Mouse (Mus musculus): ENCODE results near the gene Rnf113a2. TPM values are rescaled to one million over a fixed set of nuclear protein-coding genes. Genes with fewer than 3 reads are reported as not detected.

The Rnf113a2 gene
- polyA plus RNA-seq, 1 experiment from 2014 or later = 25.4 TPM

DNA sequence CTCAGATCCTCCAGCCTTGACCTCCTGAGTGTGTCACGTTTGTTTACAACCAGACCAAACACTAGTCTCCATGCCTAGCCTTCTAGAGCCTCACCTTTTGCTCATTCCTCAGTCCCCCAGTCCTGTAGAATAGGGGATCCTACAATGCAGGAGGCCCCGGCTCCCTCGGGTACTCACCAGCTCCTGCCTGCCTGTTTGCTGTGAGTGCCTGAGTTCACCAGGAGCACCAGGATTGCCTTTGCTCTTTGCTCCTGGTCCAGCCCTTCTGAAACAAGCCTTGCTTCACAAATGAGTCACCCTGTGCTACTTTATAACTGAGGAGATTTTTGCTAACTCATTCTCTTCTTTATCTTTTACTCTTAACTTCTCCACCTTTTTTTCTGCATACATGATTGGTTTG is 16.3 kb upstream of the Rnf113a2 start:
- H3K4me3 ChIP-seq (ENCODE audit: low read depth, low read length) = no peak overlapping the region
- no peaks in the 10 kb centered on the region for H3K9me3 ChIP-seq (ENCODE audit: control insufficient read depth, low read length)
- H3K9ac ChIP-seq (replicated peaks; ENCODE audit: low read depth, low read length) = no peak overlapping the region
- no peaks in the 10 kb centered on the region for H3K4me1 ChIP-seq (ENCODE audit: control insufficient read depth, insufficient read depth, low read length)
- no peak overlapping the region for H3K4me2 ChIP-seq (ENCODE audit: low read depth, low read length)
- no peaks in the 10 kb centered on the region for H3K36me3 ChIP-seq (ENCODE audit: control insufficient read depth, insufficient read depth, low read length)
- WGBS = 73% methylated on average over 3 of the region's 3 CpGs
- no peak for ATAC-seq (ENCODE audit: low read depth)
- H3K27ac ChIP-seq (ENCODE audit: low read depth, low read length) = no peak overlapping the region
- H3K27me3 ChIP-seq (ENCODE audit: control insufficient read depth, insufficient read depth, low read length) = no peaks in the 10 kb centered on the region

- no peak overlapping the region for H3K9ac ChIP-seq (replicated peaks; ENCODE audit: low read depth, low read length)
- no peak overlapping the region for H3K27ac ChIP-seq (ENCODE audit: low read depth, low read length)
- H3K4me1 ChIP-seq (ENCODE audit: control insufficient read depth, insufficient read depth, low read length) = peaks cover 4% of the 10 kb centered on the region; the same call in 1 of the 2 replicates
- no peaks in the 10 kb centered on the region for H3K27me3 ChIP-seq (ENCODE audit: control insufficient read depth, insufficient read depth, low read length)
- no peaks in the 10 kb centered on the region for H3K9me3 ChIP-seq (ENCODE audit: control insufficient read depth, low read length)
- ATAC-seq (ENCODE audit: low read depth) = no peak
- no peaks in the 10 kb centered on the region for H3K36me3 ChIP-seq (ENCODE audit: control insufficient read depth, insufficient read depth, low read length)
- WGBS = 85% methylated on average over 9 of the region's 9 CpGs
- no peak overlapping the region for H3K4me2 ChIP-seq (ENCODE audit: low read depth, low read length)
- no peak overlapping the region for H3K4me3 ChIP-seq (ENCODE audit: low read depth, low read length)
Measured at GRCm38 (mm10) chr12:84402923-84403322, 14.1 kb upstream of the Rnf113a2 start.

- WGBS = 66% methylated on average over 6 of the region's 6 CpGs
- H3K36me3 ChIP-seq (ENCODE audit: control insufficient read depth, insufficient read depth, low read length) = no peaks in the 10 kb centered on the region
Measured at GRCm38 (mm10) chr12:84404541-84404940, 12.5 kb upstream of the Rnf113a2 start.

GRCm38 (mm10) chr12:84407259-84407658 is 9.7 kb upstream of the Rnf113a2 start:
- no peak for ATAC-seq (ENCODE audit: low read depth)
- Histone ChIP-seq H3K4me3 (ENCODE audit: low read depth, low read length) (no peak overlapping the region), H3K27me3 (ENCODE audit: control insufficient read depth, insufficient read depth, low read length) (no peaks in the 10 kb centered on the region), H3K9ac (replicated peaks; ENCODE audit: low read depth, low read length) (no peak overlapping the region), H3K4me1 (ENCODE audit: control insufficient read depth, insufficient read depth, low read length) (peaks cover 5% of the 10 kb centered on the region; the same call in 1 of the 2 replicates), H3K27ac (ENCODE audit: low read depth, low read length) (no peak overlapping the region), H3K4me2 (ENCODE audit: low read depth, low read length) (no peak overlapping the region), H3K9me3 (ENCODE audit: control insufficient read depth, low read length) (no peaks in the 10 kb centered on the region), H3K36me3 (ENCODE audit: control insufficient read depth, insufficient read depth, low read length) (no peaks in the 10 kb centered on the region)
- 59% methylated on average over 4 of the region's 4 CpGs for WGBS

More at GRCm38 (mm10) chr12:84404541-84404940, 12.5 kb upstream of the Rnf113a2 start:
- H3K27ac ChIP-seq (ENCODE audit: low read depth, low read length) = no peak overlapping the region
- H3K9ac ChIP-seq (replicated peaks; ENCODE audit: low read depth, low read length) = no peak overlapping the region
- H3K4me3 ChIP-seq (ENCODE audit: low read depth, low read length) = no peak overlapping the region
- no peaks in the 10 kb centered on the region for H3K27me3 ChIP-seq (ENCODE audit: control insufficient read depth, insufficient read depth, low read length)
- ATAC-seq (ENCODE audit: low read depth) = no peak
- no peaks in the 10 kb centered on the region for H3K9me3 ChIP-seq (ENCODE audit: control insufficient read depth, low read length)
- H3K4me2 ChIP-seq (ENCODE audit: low read depth, low read length) = no peak overlapping the region
- H3K4me1 ChIP-seq (ENCODE audit: control insufficient read depth, insufficient read depth, low read length) = peaks cover 5% of the 10 kb centered on the region; the same call in 1 of the 2 replicates

DNA sequence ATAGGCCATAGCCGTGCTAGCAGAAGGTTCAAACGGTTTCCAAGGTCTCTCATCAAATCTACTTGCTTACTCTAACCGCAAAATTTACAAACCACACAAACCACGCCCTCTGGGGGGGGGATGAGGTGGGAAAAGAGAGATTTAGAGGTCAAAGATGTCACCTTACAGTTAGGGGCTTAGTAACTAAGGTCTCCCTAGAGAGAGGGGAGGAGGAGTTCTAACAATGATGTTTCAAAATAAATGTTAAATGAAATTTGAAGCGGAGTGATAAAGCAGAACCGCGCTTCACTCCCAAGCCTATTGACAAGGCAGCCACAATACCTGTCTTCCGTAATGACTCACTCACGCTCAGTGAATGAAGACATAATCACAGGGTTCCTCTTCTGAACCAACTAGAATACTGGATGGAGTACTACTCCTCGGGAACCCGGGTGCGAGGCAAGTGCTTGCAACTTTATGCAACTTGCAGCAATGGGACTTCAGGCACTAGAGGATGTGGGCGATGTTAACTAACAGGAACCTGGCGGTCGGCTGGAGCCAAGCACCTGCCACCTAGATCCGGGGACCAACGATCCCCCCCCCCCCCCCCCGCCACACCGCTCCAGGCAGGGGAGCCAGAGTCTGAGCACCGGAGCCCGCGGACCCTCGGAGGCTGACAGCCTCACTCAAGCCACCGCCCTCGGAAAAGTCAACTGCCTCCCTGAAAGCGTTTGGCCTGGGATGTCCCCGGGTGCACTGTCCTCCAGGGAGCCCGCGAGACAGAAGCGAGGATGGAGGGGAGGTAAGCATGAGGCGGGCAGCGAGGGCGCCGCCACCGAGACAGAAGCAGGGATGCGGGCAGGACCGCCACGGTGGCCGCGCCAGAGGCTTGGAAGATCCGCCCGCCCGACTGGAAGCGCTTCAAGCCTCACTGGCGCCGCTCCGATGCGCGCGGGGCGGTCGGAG is 8.8 kb upstream of the Rnf113a2 start:
- Histone ChIP-seq H3K4me1 (ENCODE audit: control insufficient read depth, insufficient read depth, low read length) (peaks cover 5% of the 10 kb centered on the region; the same call in 1 of the 2 replicates), H3K36me3 (ENCODE audit: control insufficient read depth, insufficient read depth, low read length) (no peaks in the 10 kb centered on the region), H3K4me3 (ENCODE audit: low read depth, low read length) (peak overlapping the region; percentile 76), H3K27ac (ENCODE audit: low read depth, low read length) (peak overlapping the region; percentile 84), H3K9me3 (ENCODE audit: control insufficient read depth, low read length) (no peaks in the 10 kb centered on the region), H3K27me3 (ENCODE audit: control insufficient read depth, insufficient read depth, low read length) (no peaks in the 10 kb centered on the region), H3K9ac (replicated peaks; ENCODE audit: low read depth, low read length) (peak overlapping the region; percentile 81), H3K4me2 (ENCODE audit: low read depth, low read length) (peak overlapping the region; percentile 61)
- WGBS = 1% methylated on average over 48 of the region's 52 CpGs
- ATAC-seq (ENCODE audit: low read depth) = no peak; the same call in 1 of the 2 replicates

DNA sequence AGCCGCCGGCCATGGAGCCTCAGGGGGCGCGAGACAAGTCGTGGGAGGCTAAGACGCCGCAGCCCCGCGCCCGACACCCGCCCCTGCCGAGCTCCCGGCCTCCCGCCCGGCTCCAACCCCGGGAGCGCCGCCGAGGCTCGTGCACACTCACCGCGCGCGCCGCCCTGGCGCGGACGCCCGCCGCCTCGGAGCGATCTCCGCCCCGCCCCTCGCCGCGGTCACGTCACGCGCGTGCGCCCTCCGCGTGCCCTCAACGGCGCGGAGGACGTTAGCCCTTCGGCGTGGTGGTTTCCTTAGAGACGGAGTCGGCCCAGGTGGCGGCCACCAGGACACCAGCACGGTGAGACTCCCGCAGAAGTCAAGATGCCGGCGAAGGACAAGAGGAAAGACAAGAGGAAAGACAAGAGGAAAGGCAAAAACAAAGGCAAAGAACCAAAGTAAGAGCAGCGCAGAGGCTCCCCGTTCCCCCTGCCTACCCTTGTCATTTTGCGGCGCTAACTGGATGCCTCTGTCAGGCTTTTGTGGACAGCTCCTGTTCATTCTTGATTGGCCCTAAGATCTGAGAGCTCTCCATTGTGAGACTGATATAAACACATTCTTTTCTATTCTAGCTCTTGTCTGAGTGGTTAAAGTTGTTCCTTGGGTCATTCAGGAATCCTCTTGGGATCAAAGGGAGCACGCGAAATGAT is 8.0 kb upstream of the Rnf113a2 start, which contains the start of the genes Entpd5 and Bbof1:
Gene Entpd5 (minus strand): TSS at position 211 of the 689 bp plus-strand sequence.
Gene Bbof1 (plus strand): TSS at position 253 of the 689 bp plus-strand sequence.
- H3K36me3 ChIP-seq (ENCODE audit: control insufficient read depth, insufficient read depth, low read length) = no peaks in the 10 kb centered on the region
- H3K4me1 ChIP-seq (ENCODE audit: control insufficient read depth, insufficient read depth, low read length) = peaks cover 5% of the 10 kb centered on the region; the same call in 1 of the 2 replicates
- peak; percentile 94 for ATAC-seq (ENCODE audit: low read depth)
- H3K9me3 ChIP-seq (ENCODE audit: control insufficient read depth, low read length) = no peaks in the 10 kb centered on the region
- WGBS = under 1% methylated on average over 56 of the region's 63 CpGs
- peak within 1 kb of the TSS; percentile 76 for H3K4me3 ChIP-seq (ENCODE audit: low read depth, low read length)
- H3K27ac ChIP-seq (ENCODE audit: low read depth, low read length) = peak within 1 kb of the TSS; percentile 84
- peak within 1 kb of the TSS; percentile 61 for H3K4me2 ChIP-seq (ENCODE audit: low read depth, low read length)
- no peaks in the 10 kb centered on the region for H3K27me3 ChIP-seq (ENCODE audit: control insufficient read depth, insufficient read depth, low read length)
- peak within 1 kb of the TSS; percentile 81 for H3K9ac ChIP-seq (replicated peaks; ENCODE audit: low read depth, low read length)

- no peak; the same call in 1 of the 2 replicates for ATAC-seq (ENCODE audit: low read depth)
- no peaks in the 10 kb centered on the region for H3K27me3 ChIP-seq (ENCODE audit: control insufficient read depth, insufficient read depth, low read length)
- H3K9me3 ChIP-seq (ENCODE audit: control insufficient read depth, low read length) = no peaks in the 10 kb centered on the region
- H3K4me3 ChIP-seq (ENCODE audit: low read depth, low read length) = peak overlapping the region; percentile 56
- H3K4me1 ChIP-seq (ENCODE audit: control insufficient read depth, insufficient read depth, low read length) = peaks cover 2% of the 10 kb centered on the region; the same call in 1 of the 2 replicates
- H3K36me3 ChIP-seq (ENCODE audit: control insufficient read depth, insufficient read depth, low read length) = no peaks in the 10 kb centered on the region
- peak overlapping the region; percentile 91 for H3K27ac ChIP-seq (ENCODE audit: low read depth, low read length)
- peak overlapping the region; percentile 66 for H3K9ac ChIP-seq (replicated peaks; ENCODE audit: low read depth, low read length)
- 33% methylated on average over 18 of the region's 18 CpGs for WGBS
- H3K4me2 ChIP-seq (ENCODE audit: low read depth, low read length) = peak overlapping the region; percentile 76
Measured at GRCm38 (mm10) chr12:84417605-84417922, 568 bp downstream of the Rnf113a2 start.

DNA sequence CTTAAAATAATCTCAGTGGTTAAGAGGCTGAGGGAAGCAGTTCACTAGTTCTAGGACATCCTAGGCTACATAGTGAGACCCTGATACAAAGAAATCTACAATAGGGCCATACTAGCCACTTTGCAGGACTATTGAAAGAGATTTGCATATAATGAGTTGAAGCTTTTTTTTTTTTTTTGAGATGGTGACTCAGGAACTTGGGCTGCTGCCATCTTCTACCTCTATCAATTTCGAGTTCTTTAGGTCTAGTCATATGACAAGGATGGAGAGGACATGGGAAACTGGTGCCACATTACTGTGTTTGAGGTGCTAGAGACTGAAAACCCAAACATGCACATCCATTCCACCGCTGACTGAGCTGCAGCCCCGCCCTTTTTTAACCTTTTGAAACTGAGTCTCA is 7.0 kb downstream of the Rnf113a2 start:
- no peak for ATAC-seq (ENCODE audit: low read depth)
- Histone ChIP-seq H3K4me2 (ENCODE audit: low read depth, low read length) (no peak overlapping the region), H3K36me3 (ENCODE audit: control insufficient read depth, insufficient read depth, low read length) (no peaks in the 10 kb centered on the region), H3K9ac (replicated peaks; ENCODE audit: low read depth, low read length) (no peak overlapping the region), H3K27me3 (ENCODE audit: control insufficient read depth, insufficient read depth, low read length) (no peaks in the 10 kb centered on the region), H3K27ac (ENCODE audit: low read depth, low read length) (no peak overlapping the region), H3K4me3 (ENCODE audit: low read depth, low read length) (no peak overlapping the region), H3K9me3 (ENCODE audit: control insufficient read depth, low read length) (no peaks in the 10 kb centered on the region), H3K4me1 (ENCODE audit: control insufficient read depth, insufficient read depth, low read length) (no peaks in the 10 kb centered on the region)
- 62% methylated on average over 3 of the region's 3 CpGs for WGBS
